Mouse (Mus musculus) intestine, embryonic 16.5 days (tissue): ENCODE results near the gene Zfp667. TPM values are rescaled to one million over a fixed set of nuclear protein-coding genes. Genes with fewer than 3 reads are reported as not detected.

ENCODE experiments used
- polyA plus RNA-seq: library from polyadenylated mRNA; unstranded; fragments of >200 nt; fragmentation: Nextera tagmentation; extraction: Ambion mirVana; gene quantifications from 2 replicates; pipeline ENCODE4 v1.2.1, GENCODE M21; 2015

Zfp667 gene
- polyA plus RNA-seq, 1 experiment from 2014 or later, result 5.1 TPM

Other genes with a start within 250 kb of the Zfp667 start
- gene Nlrp4c, start 241.4 kb upstream of the Zfp667 start, polyA plus RNA-seq, result not detected in 2 replicates
- gene Zfp787, start 130.6 kb upstream of the Zfp667 start, polyA plus RNA-seq, result 20.6 and 20.9 TPM in 2 replicates
- gene Zfp444, start 114.4 kb upstream of the Zfp667 start, polyA plus RNA-seq, result 34.6 and 35.3 TPM in 2 replicates
- gene Galp, start 89.5 kb upstream of the Zfp667 start, polyA plus RNA-seq, result not detected in 2 replicates
- gene Zscan5b, start 64.3 kb upstream of the Zfp667 start, polyA plus RNA-seq, result not detected in 2 replicates
- gene Epp13, start 33.9 kb upstream of the Zfp667 start, polyA plus RNA-seq, result not detected in 2 replicates
- 2.8 and 2.9 TPM in 2 replicates for gene Zfp583, start 44.7 kb downstream of the Zfp667 start, polyA plus RNA-seq
- gene Gm3854, start 57.2 kb downstream of the Zfp667 start, polyA plus RNA-seq, result 0.95 and 1.3 TPM in 2 replicates
- 1.6 and 2.1 TPM in 2 replicates for gene Zfp78, start 76.7 kb downstream of the Zfp667 start, polyA plus RNA-seq
- gene Zfp28, start 96.7 kb downstream of the Zfp667 start, polyA plus RNA-seq, result 6.1 and 7.6 TPM in 2 replicates
- gene Smim17, start 112.1 kb downstream of the Zfp667 start, polyA plus RNA-seq, result 0.11 and 0.39 TPM in 2 replicates
- not detected in 2 replicates for gene Gm20715, start 123.7 kb downstream of the Zfp667 start, polyA plus RNA-seq
- not detected in 2 replicates for gene Olfr1344, start 152.1 kb downstream of the Zfp667 start, polyA plus RNA-seq
- gene Olfr1336, start 169.6 kb downstream of the Zfp667 start, polyA plus RNA-seq, result not detected in 2 replicates
- gene Olfr1346, start 180.5 kb downstream of the Zfp667 start, polyA plus RNA-seq, result not detected in 2 replicates
- gene Olfr5, start 200.4 kb downstream of the Zfp667 start, polyA plus RNA-seq, result not detected in 2 replicates
- gene Olfr1347, start 213.2 kb downstream of the Zfp667 start, polyA plus RNA-seq, result not detected in 2 replicates
- not detected in 2 replicates for gene Olfr1348, start 222.2 kb downstream of the Zfp667 start, polyA plus RNA-seq
- not detected in 2 replicates for gene Olfr1349, start 236.4 kb downstream of the Zfp667 start, polyA plus RNA-seq